Mouse (Mus musculus) testis, adult 2 months (tissue): Measurements from ENCODE around the gene Asrgl1. TPM values are rescaled to one million over a fixed set of nuclear protein-coding genes. Genes with fewer than 3 reads are reported as not detected.

Experiments
- H3K27ac ChIP-seq: fragments of 200-500 bp; 2 replicates; pipeline ENCODE4 v1.5.1; 2012; ENCODE audit warnings: low read depth, low read length; ENCODE audit not compliant: control insufficient read depth, insufficient read depth
- H3K27me3 ChIP-seq: fragments of 200-500 bp; 2 replicates; pipeline ENCODE4 v1.6.1; 2012; ENCODE audit warnings: mild to moderate bottlenecking, low read length, moderate library complexity; ENCODE audit not compliant: control insufficient read depth, insufficient read depth
- H3K36me3 ChIP-seq: fragments of 200-500 bp; 2 replicates; pipeline ENCODE4 v1.6.1; 2012; ENCODE audit warnings: mild to moderate bottlenecking, low read length; ENCODE audit not compliant: control insufficient read depth, insufficient read depth
- H3K4me1 ChIP-seq: fragments of 200-500 bp; 2 replicates; pipeline ENCODE4 v1.6.1; 2012; ENCODE audit warnings: low read length; ENCODE audit not compliant: control insufficient read depth, insufficient read depth
- H3K4me3 ChIP-seq: fragments of 200-500 bp; 2 replicates; pipeline ENCODE4 v1.5.1; 2012; ENCODE audit warnings: low read depth, mild to moderate bottlenecking, low read length, moderate library complexity, mixed read lengths; ENCODE audit not compliant: control insufficient read depth
- CTCF ChIP-seq: fragments of 200-500 bp; IDR thresholded peaks from 2 replicates; pipeline ENCODE4 v1.5.1; 2012; ENCODE audit warnings: low read depth, mild to moderate bottlenecking, inconsistent platforms, low read length, moderate library complexity; ENCODE audit not compliant: control insufficient read depth, insufficient read depth, insufficient replicate concordance
- POLR2A ChIP-seq: fragments of 200-500 bp; IDR thresholded peaks from 2 replicates; pipeline ENCODE4 v1.6.1; 2012; ENCODE audit warnings: low read depth, mild to moderate bottlenecking, inconsistent platforms, low read length, moderate library complexity; ENCODE audit not compliant: control insufficient read depth
- polyA plus RNA-seq: library from polyadenylated mRNA; depleted of rRNA; stranded (reverse); fragments of >200 nt; gene quantifications from 2 replicates; pipeline ENCODE4 v1.2.3, GENCODE M21; 2012

The Asrgl1 gene
- polyA plus RNA-seq, 1 experiment, result 232 TPM

- Histone ChIP-seq H3K4me3 (no peak overlapping the region), H3K4me1 (peaks cover 6% of the 10 kb centered on the region), H3K27ac (no peak overlapping the region), H3K27me3 (no peaks in the 10 kb centered on the region), H3K36me3 (no peaks in the 10 kb centered on the region)
- TF ChIP-seq POLR2A (no peak), CTCF (no peak)
Observed at GRCm38 (mm10) chr19:9076982-9077660, 58.3 kb downstream of the Asrgl1 start.

- H3K4me1 ChIP-seq, result peaks cover 5% of the 10 kb centered on the region
- no peak overlapping the region for H3K4me3 ChIP-seq
- no peak overlapping the region for H3K27ac ChIP-seq
- H3K27me3 ChIP-seq, result no peaks in the 10 kb centered on the region
- TF ChIP-seq CTCF, result no peak
- no peak for TF ChIP-seq POLR2A
- H3K36me3 ChIP-seq, result no peaks in the 10 kb centered on the region
Observed at GRCm38 (mm10) chr19:9076035-9076434, 59.4 kb downstream of the Asrgl1 start.

GRCm38 (mm10) chr19:9075558-9075957 lies 59.9 kb downstream of the Asrgl1 start:
- H3K4me1 ChIP-seq, result peaks cover 5% of the 10 kb centered on the region
- no peaks in the 10 kb centered on the region for H3K27me3 ChIP-seq
- no peak overlapping the region for H3K4me3 ChIP-seq
- no peak for TF ChIP-seq CTCF
- no peak for TF ChIP-seq POLR2A
- H3K27ac ChIP-seq, result no peak overlapping the region
- no peaks in the 10 kb centered on the region for H3K36me3 ChIP-seq

GRCm38 (mm10) chr19:9074424-9074823 lies 61.0 kb downstream of the Asrgl1 start:
- no peak for TF ChIP-seq CTCF
- TF ChIP-seq POLR2A, result no peak
- no peak overlapping the region for H3K4me3 ChIP-seq
- no peaks in the 10 kb centered on the region for H3K27me3 ChIP-seq
- H3K27ac ChIP-seq, result no peak overlapping the region
- H3K4me1 ChIP-seq, result peaks cover 5% of the 10 kb centered on the region
- no peaks in the 10 kb centered on the region for H3K36me3 ChIP-seq

GRCm38 (mm10) chr19:9073776-9074411 lies 61.5 kb downstream of the Asrgl1 start:
- no peak for TF ChIP-seq CTCF
- no peak for TF ChIP-seq POLR2A
- H3K27ac ChIP-seq, result no peak overlapping the region
- no peaks in the 10 kb centered on the region for H3K36me3 ChIP-seq
- peaks cover 5% of the 10 kb centered on the region for H3K4me1 ChIP-seq
- H3K27me3 ChIP-seq, result no peaks in the 10 kb centered on the region
- no peak overlapping the region for H3K4me3 ChIP-seq

GRCm38 (mm10) chr19:9072157-9072530 lies 63.3 kb downstream of the Asrgl1 start:
- no peak for TF ChIP-seq CTCF
- TF ChIP-seq POLR2A, result no peak
- Histone ChIP-seq H3K27ac (no peak overlapping the region), H3K27me3 (no peaks in the 10 kb centered on the region), H3K4me3 (no peak overlapping the region), H3K4me1 (peaks cover 5% of the 10 kb centered on the region), H3K36me3 (no peaks in the 10 kb centered on the region)

- H3K27ac ChIP-seq, result peak overlapping the region; percentile 33
- H3K36me3 ChIP-seq, result no peaks in the 10 kb centered on the region
- no peaks in the 10 kb centered on the region for H3K27me3 ChIP-seq
- TF ChIP-seq CTCF (no peak), POLR2A (no peak)
- no peak overlapping the region for H3K4me3 ChIP-seq
- peaks cover 5% of the 10 kb centered on the region for H3K4me1 ChIP-seq
Observed at GRCm38 (mm10) chr19:9071456-9072156, 63.8 kb downstream of the Asrgl1 start.
